Mouse (Mus musculus) gastrocnemius, postnatal 36 days (tissue): ENCODE measurements around the gene 2410002F23Rik. TPM values are rescaled to one million over a fixed set of nuclear protein-coding genes. Genes with fewer than 3 reads are reported as not detected.

Source experiments
- total RNA-seq, 2 experiments: library from RNA; stranded (reverse); gene quantifications; 2 replicates each; pipeline ENCODE4 v1.2.3; 2021

Gene 2410002F23Rik
- total RNA-seq, 2 experiments from 2014 or later, result 6.3 to 8.2 TPM

Other genes with a start within 250 kb of the 2410002F23Rik start
- gene Klk1b26, start 234.6 kb upstream of the 2410002F23Rik start, total RNA-seq, result under 1 TPM; 0.43 to 0.49 TPM
- gene Klk1b27, start 194.4 kb upstream of the 2410002F23Rik start, total RNA-seq, result not detected
- not detected for gene Klk1b21, start 144.4 kb upstream of the 2410002F23Rik start, total RNA-seq
- not detected for gene Klk1b22, start 134.0 kb upstream of the 2410002F23Rik start, total RNA-seq
- gene Klk1b16, start 110.0 kb upstream of the 2410002F23Rik start, total RNA-seq, result not detected
- gene Klk1b24, start 58.5 kb upstream of the 2410002F23Rik start, total RNA-seq, result not detected
- not detected for gene Klk1b3, start 48.5 kb upstream of the 2410002F23Rik start, total RNA-seq
- not detected for gene Klk1b4, start 39.3 kb upstream of the 2410002F23Rik start, total RNA-seq
- gene Klk1b5, start 30.8 kb upstream of the 2410002F23Rik start, total RNA-seq, result not detected
- gene Klk1, start 21.4 kb upstream of the 2410002F23Rik start, total RNA-seq, result under 1 TPM in 1 of 2 experiments, not detected in 1; 0.42 TPM
- gene Gm36864, start 10.5 kb upstream of the 2410002F23Rik start, total RNA-seq, result not detected
- under 1 TPM; 0.23 to 0.30 TPM for gene 1700028J19Rik, start within 50 bp of the 2410002F23Rik start, total RNA-seq
- gene Acp4, start 10.7 kb downstream of the 2410002F23Rik start, total RNA-seq, result not detected
- gene Gm15517, start 14.7 kb downstream of the 2410002F23Rik start, total RNA-seq, result not detected
- gene Clec11a, start 60.2 kb downstream of the 2410002F23Rik start, total RNA-seq, result 1 to 10 TPM; 1.6 to 2.2 TPM
- under 1 TPM; 0.27 to 0.28 TPM for gene Shank1, start 63.5 kb downstream of the 2410002F23Rik start, total RNA-seq
- 1 to 10 TPM; 1.6 to 2.1 TPM for gene Syt3, start 137.4 kb downstream of the 2410002F23Rik start, total RNA-seq
- gene 1700008O03Rik, start 139.1 kb downstream of the 2410002F23Rik start, total RNA-seq, result not detected
- gene Lrrc4b, start 182.3 kb downstream of the 2410002F23Rik start, total RNA-seq, result under 1 TPM in 1 of 2 experiments, not detected in 1; 0.20 TPM
- gene Aspdh, start 218.7 kb downstream of the 2410002F23Rik start, total RNA-seq, result not detected
- 10 to 100 TPM; 48.7 to 49.2 TPM for gene Josd2, start 221.3 kb downstream of the 2410002F23Rik start, total RNA-seq
- gene Emc10, start 249.8 kb downstream of the 2410002F23Rik start, total RNA-seq, result 10 to 100 TPM; 42.4 to 43.5 TPM
- gene Fam71e1, start 249.9 kb downstream of the 2410002F23Rik start, total RNA-seq, result 1 to 10 TPM; 3.9 to 4.4 TPM